Mouse (Mus musculus): Measurements from ENCODE around the gene Lpin2. TPM values are rescaled to one million over a fixed set of nuclear protein-coding genes. Genes with fewer than 3 reads are reported as not detected.
A peak's percentile ranks its signal among the peaks of the same experiment; 100 is the strongest.

Lpin2 gene
- polyA plus RNA-seq, 1 experiment from 2014 or later, result 38.4 TPM

GRCm38 (mm10) chr17:71248963-71249362 is 66.6 kb downstream of the Lpin2 start:
- ATAC-seq (replicated peaks), result no peak
- H3K9ac ChIP-seq (replicated peaks), result no peak overlapping the region
- no peaks in the 10 kb centered on the region for H3K27me3 ChIP-seq
- H3K4me2 ChIP-seq (replicated peaks), result no peak overlapping the region
- H3K27ac ChIP-seq (replicated peaks), result no peak overlapping the region
- H3K9me3 ChIP-seq, result no peaks in the 10 kb centered on the region
- peaks cover 6% of the 10 kb centered on the region for H3K4me1 ChIP-seq
- H3K36me3 ChIP-seq, result peaks cover 30% of the 10 kb centered on the region
- 83% methylated on average over 6 of the region's 6 CpGs for WGBS
- H3K4me3 ChIP-seq, result no peak overlapping the region

GRCm38 (mm10) chr17:71250046-71250445 is 67.7 kb downstream of the Lpin2 start:
- 92% methylated on average over 2 of the region's 2 CpGs for WGBS
- Histone ChIP-seq H3K9me3 (no peaks in the 10 kb centered on the region), H3K27me3 (no peaks in the 10 kb centered on the region), H3K4me3 (no peak overlapping the region), H3K9ac (replicated peaks) (no peak overlapping the region), H3K4me1 (peaks cover 6% of the 10 kb centered on the region), H3K4me2 (replicated peaks) (no peak overlapping the region), H3K36me3 (peaks cover 23% of the 10 kb centered on the region), H3K27ac (replicated peaks) (no peak overlapping the region)
- ATAC-seq (replicated peaks), result no peak

- WGBS, result 86% methylated on average over 16 of the region's 16 CpGs
- H3K4me2 ChIP-seq (replicated peaks), result no peak overlapping the region
- ATAC-seq (replicated peaks), result no peak
- no peaks in the 10 kb centered on the region for H3K27me3 ChIP-seq
- H3K9ac ChIP-seq (replicated peaks), result no peak overlapping the region
- H3K4me3 ChIP-seq, result no peak overlapping the region
- H3K9me3 ChIP-seq, result no peaks in the 10 kb centered on the region
- H3K4me1 ChIP-seq, result peaks cover 6% of the 10 kb centered on the region
- H3K36me3 ChIP-seq, result peaks cover 17% of the 10 kb centered on the region; the same call in 1 of the 2 replicates
- H3K27ac ChIP-seq (replicated peaks), result no peak overlapping the region
Measured at GRCm38 (mm10) chr17:71250819-71251600, 68.7 kb downstream of the Lpin2 start.

- H3K9me3 ChIP-seq, result no peaks in the 10 kb centered on the region
- H3K4me2 ChIP-seq (replicated peaks), result no peak overlapping the region
- no peaks in the 10 kb centered on the region for H3K27me3 ChIP-seq
- WGBS, result 67% methylated on average over 6 of the region's 6 CpGs
- H3K4me1 ChIP-seq, result peaks cover 6% of the 10 kb centered on the region
- ATAC-seq (replicated peaks), result no peak
- H3K9ac ChIP-seq (replicated peaks), result no peak overlapping the region
- no peak overlapping the region for H3K4me3 ChIP-seq
- H3K36me3 ChIP-seq, result 0 out of 2 replicates have a peak, but pooled peaks cover 11% of the 10 kb centered on the region
- H3K27ac ChIP-seq (replicated peaks), result no peak overlapping the region
Measured at GRCm38 (mm10) chr17:71251601-71252001, 69.2 kb downstream of the Lpin2 start.

GRCm38 (mm10) chr17:71252101-71252500 is 69.7 kb downstream of the Lpin2 start:
- Histone ChIP-seq H3K9ac (replicated peaks) (no peak overlapping the region), H3K27ac (replicated peaks) (no peak overlapping the region), H3K4me2 (replicated peaks) (no peak overlapping the region), H3K4me1 (peaks cover 6% of the 10 kb centered on the region), H3K36me3 (0 out of 2 replicates have a peak, but pooled peaks cover 9% of the 10 kb centered on the region), H3K9me3 (no peaks in the 10 kb centered on the region), H3K27me3 (no peaks in the 10 kb centered on the region), H3K4me3 (no peak overlapping the region)
- 0 out of 2 replicates have a peak, but pooled peaks have one; percentile 20 for ATAC-seq (replicated peaks)
- WGBS, result 87% methylated on average over 9 of the region's 9 CpGs

- no peak for ATAC-seq (replicated peaks)
- no peaks in the 10 kb centered on the region for H3K9me3 ChIP-seq
Measured at GRCm38 (mm10) chr17:71253391-71253790, 71.0 kb downstream of the Lpin2 start.

GRCm38 (mm10) chr17:71254106-71254505 is 71.7 kb downstream of the Lpin2 start:
- H3K9me3 ChIP-seq, result no peaks in the 10 kb centered on the region
- H3K4me2 ChIP-seq (replicated peaks), result no peak overlapping the region
- H3K4me1 ChIP-seq, result peaks cover 6% of the 10 kb centered on the region
- 81% methylated on average over 5 of the region's 5 CpGs for WGBS
- no peaks in the 10 kb centered on the region for H3K36me3 ChIP-seq
- no peak overlapping the region for H3K27ac ChIP-seq (replicated peaks)
- no peaks in the 10 kb centered on the region for H3K27me3 ChIP-seq
- no peak for ATAC-seq (replicated peaks)
- H3K9ac ChIP-seq (replicated peaks), result no peak overlapping the region
- H3K4me3 ChIP-seq, result no peak overlapping the region

More at GRCm38 (mm10) chr17:71253391-71253790, 71.0 kb downstream of the Lpin2 start:
- H3K9ac ChIP-seq (replicated peaks), result no peak overlapping the region
- H3K27me3 ChIP-seq, result no peaks in the 10 kb centered on the region
- 0 out of 2 replicates have a peak, but pooled peaks cover under 1% of the 10 kb centered on the region for H3K36me3 ChIP-seq
- H3K27ac ChIP-seq (replicated peaks), result no peak overlapping the region
- H3K4me3 ChIP-seq, result no peak overlapping the region
- WGBS, result 90% methylated on average over 2 of the region's 2 CpGs
- peaks cover 6% of the 10 kb centered on the region for H3K4me1 ChIP-seq
- no peak overlapping the region for H3K4me2 ChIP-seq (replicated peaks)

GRCm38 (mm10) chr17:71254736-71255135 is 72.4 kb downstream of the Lpin2 start:
- ATAC-seq (replicated peaks), result no peak
- no peaks in the 10 kb centered on the region for H3K9me3 ChIP-seq
- no peaks in the 10 kb centered on the region for H3K27me3 ChIP-seq
- no peak overlapping the region for H3K4me3 ChIP-seq
- H3K36me3 ChIP-seq, result no peaks in the 10 kb centered on the region
- no peak overlapping the region for H3K9ac ChIP-seq (replicated peaks)
- H3K27ac ChIP-seq (replicated peaks), result no peak overlapping the region
- H3K4me2 ChIP-seq (replicated peaks), result no peak overlapping the region
- 62% methylated on average over 6 of the region's 6 CpGs for WGBS
- peaks cover 6% of the 10 kb centered on the region for H3K4me1 ChIP-seq

GRCm38 (mm10) chr17:71256068-71256615 is 73.8 kb downstream of the Lpin2 start:
- whole genome bisulfite sequencing, result 83% methylated on average over 14 of the region's 14 CpGs
- no peak overlapping the region for H3K9ac ChIP-seq (replicated peaks)
- ATAC-seq (replicated peaks), result no peak

GRCm38 (mm10) chr17:71256806-71257536 is 74.6 kb downstream of the Lpin2 start:
- Histone ChIP-seq H3K9ac (replicated peaks) (no peak overlapping the region), H3K4me2 (replicated peaks) (no peak overlapping the region), H3K4me3 (no peak overlapping the region), H3K36me3 (no peaks in the 10 kb centered on the region), H3K27ac (replicated peaks) (no peak overlapping the region), H3K4me1 (no peaks in the 10 kb centered on the region), H3K27me3 (no peaks in the 10 kb centered on the region), H3K9me3 (no peaks in the 10 kb centered on the region)
- 85% methylated on average over 13 of the region's 13 CpGs for WGBS
- no peak for ATAC-seq (replicated peaks)

More at GRCm38 (mm10) chr17:71256068-71256615, 73.8 kb downstream of the Lpin2 start:
- H3K4me3 ChIP-seq, result no peak overlapping the region
- no peak overlapping the region for H3K4me2 ChIP-seq (replicated peaks)
- H3K4me1 ChIP-seq, result peaks cover 6% of the 10 kb centered on the region
- no peak overlapping the region for H3K27ac ChIP-seq (replicated peaks)
- no peaks in the 10 kb centered on the region for H3K27me3 ChIP-seq
- no peaks in the 10 kb centered on the region for H3K9me3 ChIP-seq
- no peaks in the 10 kb centered on the region for H3K36me3 ChIP-seq

DNA sequence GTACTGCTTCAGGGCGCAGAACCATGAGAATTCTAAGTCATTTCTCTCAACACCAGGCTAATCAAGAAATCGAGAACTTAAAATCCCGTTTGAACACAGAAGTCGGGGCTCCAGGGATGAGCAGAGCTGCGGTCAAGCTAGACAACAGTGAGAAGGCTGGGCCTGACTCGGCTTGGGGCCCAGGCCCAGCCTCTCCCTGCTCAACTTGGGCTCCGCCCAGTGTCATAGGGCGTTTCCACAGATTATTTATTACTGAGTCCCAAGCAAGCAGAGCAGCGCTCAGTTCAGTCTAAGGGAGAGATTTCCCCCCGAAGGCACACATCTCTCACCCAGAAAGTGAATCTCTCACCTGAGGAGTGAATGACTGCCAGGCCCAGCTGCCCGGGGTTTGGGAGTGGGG is 77.4 kb downstream of the Lpin2 start:
- no peak for ATAC-seq (replicated peaks)
- no peaks in the 10 kb centered on the region for H3K9me3 ChIP-seq
- no peaks in the 10 kb centered on the region for H3K36me3 ChIP-seq
- WGBS, result 85% methylated on average over 11 of the region's 11 CpGs
- H3K27ac ChIP-seq (replicated peaks), result no peak overlapping the region
- H3K4me3 ChIP-seq, result no peak overlapping the region
- no peak overlapping the region for H3K4me2 ChIP-seq (replicated peaks)
- no peaks in the 10 kb centered on the region for H3K4me1 ChIP-seq
- H3K27me3 ChIP-seq, result no peaks in the 10 kb centered on the region
- H3K9ac ChIP-seq (replicated peaks), result no peak overlapping the region

GRCm38 (mm10) chr17:71260658-71261057 is 78.3 kb downstream of the Lpin2 start:
- Histone ChIP-seq H3K4me3 (no peak overlapping the region), H3K9ac (replicated peaks) (no peak overlapping the region), H3K9me3 (no peaks in the 10 kb centered on the region), H3K36me3 (no peaks in the 10 kb centered on the region), H3K4me2 (replicated peaks) (no peak overlapping the region), H3K4me1 (no peaks in the 10 kb centered on the region), H3K27ac (replicated peaks) (no peak overlapping the region), H3K27me3 (no peaks in the 10 kb centered on the region)
- WGBS, result 34% methylated on average over 3 of the region's 3 CpGs
- ATAC-seq (replicated peaks), result no peak

Measured in forebrain, embryonic 15.5 days (tissue).